Mouse (Mus musculus) frontal cortex, postnatal 10 days (tissue): Measurements from ENCODE around the gene Eloa.
"Not testable (repeated sequence)": the region's sequence is repeated elsewhere in the genome, so short reads cannot be mapped to it uniquely, and the experiment has no call there.

Experiments
- DNase-seq, 2 experiments: peaks; one replicate each; pipeline ENCODE4 v3.0.0; 2022; ENCODE audit warnings: low spot score in 2 of 2, mixed read lengths in 1 of 2

Eloa gene

DNA sequence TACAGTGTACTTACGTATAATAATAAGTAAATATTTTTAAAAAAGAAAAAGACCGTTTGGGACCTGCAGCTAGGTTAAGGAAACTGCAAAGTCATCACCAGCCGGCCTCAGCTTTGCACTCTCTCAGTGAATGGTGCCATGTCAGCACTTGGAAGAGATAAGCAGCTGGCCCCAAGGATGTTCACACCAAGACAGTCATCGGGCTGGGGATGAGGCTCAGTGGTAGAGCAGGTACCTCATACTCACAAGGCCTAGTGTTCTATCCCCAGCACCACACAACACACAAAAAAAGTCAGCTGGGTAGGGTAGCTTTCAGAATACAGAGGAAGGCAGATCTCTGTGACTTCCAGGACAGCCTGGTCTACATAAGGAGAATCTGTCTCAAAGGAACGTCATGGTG is 36.4 kb downstream of the Eloa start:
- DNase-seq = no peak

DNA sequence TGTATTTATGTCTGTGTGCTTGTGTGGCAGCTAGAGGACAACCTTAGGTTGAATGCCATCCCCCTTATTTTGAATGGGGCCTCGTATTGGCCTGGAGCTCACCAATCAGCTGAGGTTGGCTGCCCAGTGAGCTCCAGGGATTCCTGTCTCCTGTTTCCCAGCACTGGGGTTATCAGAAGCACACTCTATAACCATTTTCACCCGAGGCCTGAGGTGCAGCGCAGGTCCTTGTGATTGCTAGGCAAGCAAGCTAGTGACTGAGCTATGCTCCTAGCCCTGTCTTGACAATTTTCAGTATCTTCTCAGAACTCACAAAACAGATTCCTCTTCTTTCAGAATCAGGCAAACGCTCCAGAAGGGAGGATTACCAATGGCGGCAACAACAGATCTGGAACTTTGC is 37.0 kb downstream of the Eloa start:
- DNase-seq = no peak

GRCm38 (mm10) chr4:135981524-135982063 is 40.0 kb downstream of the Eloa start:
- no peak for DNase-seq

- DNase-seq = not testable (repeated sequence)
These were observed 41.3 kb downstream of the Eloa start for GRCm38 (mm10) chr4:135980223-135980622.

DNA sequence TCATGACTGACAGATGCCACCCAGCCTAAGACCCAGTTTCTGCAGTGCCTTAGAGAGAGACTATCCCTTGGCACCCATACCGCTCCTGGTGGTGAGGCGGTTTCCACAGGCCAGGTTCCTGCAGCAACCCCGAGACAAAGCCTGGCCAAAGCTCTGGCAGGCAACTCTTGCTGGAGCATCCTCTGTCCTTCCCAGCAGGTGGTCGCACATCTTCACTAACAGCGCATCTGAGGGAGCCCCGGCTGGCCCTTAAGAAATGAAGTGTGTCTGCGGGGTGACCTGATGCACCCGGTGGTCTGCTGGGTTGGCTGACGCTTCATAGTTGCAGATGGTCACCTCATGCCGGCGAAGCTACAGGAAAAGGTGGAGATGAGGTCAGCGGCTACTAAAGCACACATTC is 45.4 kb downstream of the Eloa start:
- no peak for DNase-seq

DNA sequence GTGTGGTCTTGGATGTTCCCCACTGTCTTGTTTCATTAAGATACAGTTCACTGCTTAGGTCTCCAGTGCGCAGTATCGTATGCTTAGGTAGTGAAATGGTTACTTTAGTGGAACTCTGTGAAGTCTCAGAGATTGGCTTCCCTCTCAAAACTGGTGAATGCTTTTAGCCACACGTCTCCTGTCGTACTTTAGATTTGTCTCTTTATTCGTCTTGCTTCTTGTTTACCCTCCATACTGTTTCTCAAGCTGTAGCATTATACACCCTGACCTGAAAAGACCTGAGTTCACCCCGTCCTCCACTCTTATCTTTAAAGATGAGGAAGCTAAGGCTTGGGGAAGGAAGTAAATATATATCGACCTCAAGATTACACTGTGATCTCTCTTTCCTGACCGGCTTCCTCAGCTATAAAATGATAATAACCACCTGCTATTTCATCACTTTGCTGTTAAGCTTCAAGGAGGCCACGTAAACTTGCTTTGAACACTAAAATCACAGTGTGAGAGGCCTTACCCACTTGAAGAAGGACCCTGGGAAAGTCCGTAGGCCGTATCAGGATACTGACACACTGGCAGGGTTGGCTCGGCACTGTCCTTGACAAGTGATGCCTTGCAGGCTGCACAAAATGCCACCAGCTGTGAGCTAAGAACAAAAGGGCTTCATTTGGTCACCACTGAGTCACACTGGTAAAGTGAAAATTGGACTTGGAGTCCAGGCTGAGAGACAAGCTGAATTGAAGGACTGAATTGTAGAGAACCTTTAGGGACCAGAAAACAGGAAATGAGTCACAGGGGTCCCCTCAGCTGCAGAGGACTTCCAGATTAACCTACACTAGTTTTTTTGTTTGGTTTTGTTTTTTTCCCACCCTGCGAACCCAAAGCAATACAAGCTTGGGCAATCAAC is 48.4 kb downstream of the Eloa start:
- DNase-seq = no peak

DNA sequence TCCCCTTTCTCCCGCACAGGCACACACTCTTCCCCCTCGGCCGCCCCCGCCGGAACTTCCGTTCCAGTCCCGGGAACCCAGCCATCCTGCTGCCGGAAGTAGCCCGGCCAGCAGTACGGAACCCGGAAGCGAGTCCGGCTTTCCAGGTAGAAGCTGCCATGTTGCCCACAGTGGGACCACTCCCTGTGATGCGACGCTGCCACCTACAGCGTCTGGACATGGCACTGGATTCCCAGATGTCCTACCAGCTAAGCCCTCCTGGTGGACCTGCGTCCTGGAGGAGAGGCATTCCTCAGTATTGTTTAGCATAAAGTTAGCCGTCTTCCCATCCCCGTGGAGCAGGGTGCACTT is 49.0 kb downstream of the Eloa start, which contains the start of gene Lypla2:
Lypla2 (minus strand) TSS at position 71 of the 351 bp plus-strand sequence.
- DNase-seq = peak; percentile 81 to 85

- DNase-seq = no peak
These were observed 49.6 kb downstream of the Eloa start for GRCm38 (mm10) chr4:135971805-135972555.

DNA sequence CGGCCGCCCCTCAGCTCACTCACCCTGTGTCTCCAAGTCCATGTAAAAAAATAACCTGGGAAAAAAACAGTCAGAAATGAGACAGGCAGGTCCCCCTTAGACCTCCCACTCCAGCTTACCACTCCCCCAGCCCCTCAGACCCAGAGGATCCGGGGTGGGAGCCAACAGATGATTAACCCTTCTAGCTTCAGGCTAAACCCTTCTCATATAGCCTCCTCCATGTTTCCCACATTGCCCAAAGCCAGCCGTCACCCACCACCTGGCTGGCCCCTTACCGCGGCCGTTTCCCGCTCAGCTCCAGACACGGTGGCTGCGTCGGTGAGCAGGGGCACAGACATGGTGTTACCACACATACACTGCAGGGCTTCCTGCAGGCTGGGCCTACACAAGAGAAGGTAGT is 51.0 kb downstream of the Eloa start:
- DNase-seq = no peak

DNA sequence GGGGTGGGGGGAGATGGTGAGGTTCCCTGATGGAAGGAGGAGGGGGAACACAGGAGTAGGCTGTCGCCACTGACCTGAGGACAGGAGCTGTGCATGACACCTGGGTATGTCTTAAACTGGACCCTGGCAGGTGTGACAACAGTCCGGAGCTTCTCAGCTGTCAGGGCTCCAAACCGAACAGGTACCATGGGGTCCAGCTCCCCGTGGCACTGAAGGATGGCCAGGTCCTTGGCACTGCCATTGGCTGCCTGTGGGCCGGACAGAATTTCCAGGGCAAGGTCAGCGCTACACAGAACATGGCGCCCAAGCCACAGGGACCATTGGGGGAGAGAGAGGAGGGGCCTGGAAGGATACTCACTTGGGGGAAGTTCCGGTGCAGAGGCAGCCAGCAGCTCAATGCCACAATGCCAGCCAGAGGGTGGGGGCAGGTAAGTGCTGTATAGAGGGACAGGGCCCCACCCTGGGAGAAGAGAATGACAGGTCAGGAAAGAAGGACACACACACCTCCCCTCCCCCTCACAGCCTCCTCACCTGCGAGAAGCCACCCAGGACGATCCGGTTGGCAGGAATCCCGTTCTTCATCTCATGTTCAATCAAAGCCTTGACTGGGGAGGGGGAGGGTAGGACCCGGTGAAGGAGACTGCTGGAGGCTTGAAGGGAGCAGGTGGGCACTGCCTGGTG is 52.4 kb downstream of the Eloa start:
- DNase-seq = no peak

DNA sequence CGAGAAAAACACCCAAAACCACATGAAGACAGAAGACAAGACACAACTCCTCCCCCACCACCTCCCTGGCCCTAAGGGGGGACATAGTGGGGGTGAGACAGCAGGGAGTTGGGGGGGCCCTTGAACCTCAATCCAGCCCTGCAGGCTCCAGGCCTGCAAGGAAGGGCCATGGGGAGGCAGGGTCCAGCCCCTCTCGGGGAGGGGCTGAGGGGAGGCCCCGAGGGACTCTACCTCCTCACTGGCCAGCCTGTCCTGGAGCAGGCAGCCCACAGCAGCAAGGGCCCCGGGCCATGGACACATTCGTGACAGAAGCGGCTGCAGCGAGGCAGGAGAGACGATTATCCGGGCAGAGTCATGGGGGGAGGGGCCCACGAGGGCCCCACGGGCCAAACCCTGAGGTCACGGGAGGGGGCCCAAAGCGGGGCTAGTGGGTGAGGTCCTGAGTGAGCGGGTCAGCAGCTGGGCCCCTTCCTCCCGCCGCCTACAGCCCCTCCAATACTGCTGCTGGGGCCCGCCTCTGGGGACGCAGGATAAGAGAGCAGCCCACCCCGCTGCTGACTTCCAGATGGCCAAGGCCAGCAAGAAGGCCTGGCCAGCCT is 53.2 kb downstream of the Eloa start:
- DNase-seq = no peak

GRCm38 (mm10) chr4:135967086-135967760 is 54.3 kb downstream of the Eloa start:
- DNase-seq = no peak

DNA sequence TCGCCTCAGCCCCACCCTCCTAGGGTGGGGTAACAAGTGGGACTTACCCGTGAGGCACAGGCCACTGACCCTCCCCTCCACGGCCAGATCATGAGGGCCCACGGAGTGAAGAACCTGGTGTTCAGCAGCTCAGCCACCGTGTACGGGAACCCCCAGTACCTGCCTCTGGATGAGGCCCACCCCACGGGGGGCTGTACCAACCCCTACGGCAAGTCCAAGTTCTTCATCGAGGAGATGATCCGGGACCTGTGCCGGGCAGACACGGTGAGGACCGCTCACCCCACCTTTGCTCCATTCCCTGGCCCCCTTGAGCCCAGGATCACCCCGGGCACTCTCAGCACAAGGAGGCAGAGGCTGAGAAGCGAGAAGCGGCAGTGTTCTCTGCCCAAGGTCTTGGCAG is 55.3 kb downstream of the Eloa start:
- no peak for DNase-seq

DNA sequence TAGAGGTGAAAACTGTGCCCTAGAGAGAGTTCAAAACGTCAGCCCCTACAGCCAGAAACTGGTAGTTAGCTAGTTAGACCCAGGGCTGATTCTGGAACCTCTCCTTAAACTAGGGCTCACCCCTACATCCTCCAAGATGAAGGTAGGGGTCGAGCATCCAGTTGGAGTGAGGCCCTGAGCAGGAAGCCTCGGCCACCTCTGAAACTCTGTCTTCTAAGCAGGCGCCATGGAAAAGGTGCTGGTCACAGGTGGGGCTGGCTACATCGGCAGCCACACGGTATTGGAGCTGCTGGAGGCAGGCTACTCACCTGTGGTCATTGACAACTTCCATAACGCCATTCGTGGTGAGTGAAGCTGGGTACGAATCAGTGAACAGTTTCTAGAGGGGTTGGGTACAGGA is 56.5 kb downstream of the Eloa start:
- DNase-seq = no peak

DNA sequence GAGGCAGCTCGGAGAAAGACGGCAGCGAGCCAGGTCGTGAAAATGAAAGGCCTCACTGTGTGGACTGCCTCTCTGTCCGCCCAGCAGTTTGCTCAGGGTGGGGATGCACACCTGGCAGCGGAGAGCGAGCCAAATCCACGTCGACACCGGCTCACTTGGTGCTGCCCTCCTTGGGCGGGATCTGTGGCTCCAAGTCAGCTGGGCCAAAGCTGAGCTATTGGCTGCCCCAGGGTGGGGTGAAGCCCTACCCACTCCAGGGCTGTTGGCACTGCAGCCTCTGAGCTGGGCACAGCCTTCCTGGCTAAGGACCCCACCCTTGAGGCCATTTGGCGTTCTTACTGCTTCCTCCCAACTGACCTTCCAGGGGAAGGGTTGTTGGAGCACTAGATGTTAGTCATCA is 57.1 kb downstream of the Eloa start:
- DNase-seq = peak in 1 of 2 experiments; percentile 63

- DNase-seq = peak; percentile 89 to 92
These were observed 57.9 kb downstream of the Eloa start, which contains the start of gene Gale for GRCm38 (mm10) chr4:135963457-135964193. Gene Gale, plus strand, starts transcription at chr4:135963727.

DNA sequence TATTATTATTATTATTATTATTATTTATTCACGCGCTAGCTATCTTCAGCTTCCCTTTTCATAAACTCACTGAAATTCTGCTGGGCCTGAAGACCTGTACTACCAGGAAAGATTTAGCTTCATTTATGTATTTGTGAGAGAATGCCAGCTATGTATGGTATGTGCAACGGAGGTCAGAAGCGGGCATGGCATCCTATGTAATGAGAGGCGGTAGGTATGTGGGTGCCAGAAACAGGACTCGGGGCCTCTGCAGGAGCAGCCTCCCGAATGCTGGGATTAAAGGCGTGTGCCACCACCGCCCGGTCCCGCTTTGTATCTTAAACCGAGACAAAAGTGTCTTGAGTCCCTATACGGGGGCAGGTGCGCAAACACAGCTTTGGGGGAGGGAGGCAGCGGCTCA is 58.6 kb downstream of the Eloa start:
- DNase-seq = no peak

DNA sequence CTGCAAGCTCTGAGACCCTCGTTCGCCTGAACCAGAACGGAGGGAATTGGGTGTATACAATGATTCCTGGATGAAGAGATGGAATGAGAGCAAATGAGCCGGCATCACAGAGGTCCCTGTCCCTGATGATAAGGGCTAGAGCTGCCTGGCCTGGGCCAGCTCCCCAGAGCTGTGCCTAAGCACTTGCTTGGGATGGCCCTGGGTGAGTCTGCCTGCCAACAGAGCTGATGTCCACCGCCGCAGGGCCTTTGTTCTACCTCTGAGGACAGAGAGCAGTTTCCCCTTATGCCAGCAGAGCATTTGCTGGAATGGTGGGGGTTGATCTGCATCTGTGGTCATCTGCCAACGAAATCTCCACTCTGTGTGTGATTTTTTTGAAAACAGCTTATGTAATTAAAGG is 59.4 kb downstream of the Eloa start:
- DNase-seq = no peak

GRCm38 (mm10) chr4:135961709-135962108 is 59.9 kb downstream of the Eloa start:
- no peak for DNase-seq

DNA sequence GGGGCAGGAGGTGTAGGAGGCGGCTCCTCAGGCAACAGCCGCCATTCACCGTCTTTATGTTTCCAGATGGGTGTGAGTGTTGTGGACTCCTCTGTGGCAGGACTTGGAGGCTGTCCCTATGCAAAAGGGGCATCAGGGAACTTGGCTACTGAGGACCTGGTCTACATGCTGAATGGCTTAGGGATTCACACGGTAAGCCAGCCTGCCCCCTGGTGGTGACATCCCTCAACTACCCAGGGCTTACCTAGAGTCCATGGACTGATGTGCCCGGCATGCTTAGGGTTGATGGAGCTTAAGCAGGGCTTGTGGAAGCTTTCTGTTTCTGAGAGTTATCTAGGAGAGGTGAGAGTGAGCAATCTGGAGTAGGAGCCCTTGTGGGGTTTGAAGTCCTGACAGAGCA is 60.8 kb downstream of the Eloa start:
- peak in 1 of 2 experiments; percentile 64 for DNase-seq
